12 mouse cellular contexts compared by ENCODE assay signal in the genomic region with DNA sequence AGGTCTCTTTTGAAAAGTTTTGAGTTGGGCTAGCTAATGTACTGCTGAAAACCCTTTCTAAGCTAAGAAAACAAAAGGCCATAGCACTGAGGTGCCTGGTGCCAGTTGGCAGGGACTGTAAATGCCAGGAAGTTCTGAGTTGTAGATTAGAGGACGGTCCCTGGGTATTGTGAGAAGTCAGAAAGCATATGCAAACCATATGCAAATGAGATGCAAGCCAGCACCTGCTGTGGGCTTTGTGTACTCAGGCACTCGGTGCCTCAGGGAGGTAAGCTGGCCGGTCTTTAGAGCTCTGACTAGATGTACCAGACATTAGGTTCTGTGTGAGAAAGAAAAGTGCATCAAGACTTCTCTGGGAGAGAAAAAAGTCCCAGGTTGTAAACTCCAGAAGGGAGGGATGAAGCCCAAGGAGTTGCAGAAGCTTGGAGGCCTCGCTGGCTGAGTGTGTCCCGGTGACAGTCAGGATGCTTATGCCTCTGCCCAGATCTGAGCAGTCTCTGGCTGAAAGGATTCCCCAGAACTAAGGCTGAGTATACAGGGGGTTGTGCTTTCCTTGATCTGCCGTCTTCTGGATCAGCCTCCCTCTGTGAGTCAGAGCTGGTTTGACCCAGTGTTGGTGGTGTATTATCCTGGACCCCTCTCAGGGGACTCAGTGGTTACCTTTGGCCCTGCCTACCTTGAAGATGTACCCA.
DNase-seq lines count a peak whose midpoint lies in the region; ATAC-seq and TF ChIP-seq lines count a peak whose summit lies in the region.
"Had no signal": no experiment of that assay in that cellular context is flagged by ENCODE, and none has a peak within 500 bp of the region (broad histone marks: within the 10 kb centered on the region; RNA-seq: fewer than 3 reads in every experiment).

No protein-coding gene starts in this region.

- no peaks in the 10 kb centered on the region for H3K27me3 ChIP-seq in forebrain, embryonic 12.5 days
- no peaks in the 10 kb centered on the region for H3K27me3 ChIP-seq in hindbrain, embryonic 15.5 days
- H3K27me3 ChIP-seq in midbrain, postnatal 0 days (ENCODE audit: insufficient read depth, low read length): no peaks in the 10 kb centered on the region
- H3K27me3 ChIP-seq: heart, embryonic 12.5 days; kidney, embryonic 15.5 days had no signal

- peaks cover 41% of the 10 kb centered on the region for H3K4me1 ChIP-seq in forebrain, embryonic 12.5 days
- peaks cover 24% of the 10 kb centered on the region for H3K4me1 ChIP-seq in hindbrain, embryonic 15.5 days (replicated peaks)
- H3K4me1 ChIP-seq in midbrain, postnatal 0 days (ENCODE audit: insufficient read depth, low read length): no peaks in the 10 kb centered on the region
- H3K4me1 ChIP-seq: heart, embryonic 12.5 days; kidney, embryonic 15.5 days had no signal

- peak overlapping the region; percentile 6; the same call in 1 of the 2 replicates for H3K4me2 ChIP-seq in forebrain, embryonic 12.5 days
- H3K4me2 ChIP-seq in hindbrain, embryonic 15.5 days: no peak overlapping the region
- no peak overlapping the region for H3K4me2 ChIP-seq in midbrain, postnatal 0 days (ENCODE audit: low read depth, low read length, poor library complexity, severe bottlenecking)
- H3K4me2 ChIP-seq: heart, embryonic 12.5 days; kidney, embryonic 15.5 days had no signal

- H3K4me3 ChIP-seq in forebrain, embryonic 12.5 days (replicated peaks): no peak overlapping the region
- no peak overlapping the region for H3K4me3 ChIP-seq in hindbrain, embryonic 15.5 days
- no peak overlapping the region for H3K4me3 ChIP-seq in midbrain, postnatal 0 days (ENCODE audit: low read depth, low read length)
- H3K4me3 ChIP-seq: heart, embryonic 12.5 days; kidney, embryonic 15.5 days had no signal

- no peaks in the 10 kb centered on the region for H3K9me3 ChIP-seq in forebrain, embryonic 12.5 days
- H3K9me3 ChIP-seq in hindbrain, embryonic 15.5 days: no peaks in the 10 kb centered on the region
- no peaks in the 10 kb centered on the region for H3K9me3 ChIP-seq in midbrain, postnatal 0 days (ENCODE audit: low read length)
- H3K9me3 ChIP-seq: heart, embryonic 12.5 days; kidney, embryonic 15.5 days had no signal

- H3K36me3 ChIP-seq in forebrain, embryonic 12.5 days (replicated peaks): no peaks in the 10 kb centered on the region
- H3K36me3 ChIP-seq in hindbrain, embryonic 15.5 days: no peaks in the 10 kb centered on the region
- H3K36me3 ChIP-seq in midbrain, postnatal 0 days (ENCODE audit: insufficient read depth, low read length): no peaks in the 10 kb centered on the region
- H3K36me3 ChIP-seq: heart, embryonic 12.5 days; kidney, embryonic 15.5 days had no signal

- peak overlapping the region; percentile 89 for H3K27ac ChIP-seq in forebrain, embryonic 12.5 days
- peak overlapping the region; percentile 55 for H3K27ac ChIP-seq in hindbrain, embryonic 15.5 days (replicated peaks)
- H3K27ac ChIP-seq in midbrain, postnatal 0 days (ENCODE audit: low read depth, low read length): no peak overlapping the region
- H3K27ac ChIP-seq: kidney, embryonic 15.5 days had no signal

- peak; percentile 75; the same call in 1 of the 2 replicates for ATAC-seq in forebrain, embryonic 12.5 days (ENCODE audit: low FRiP score)
- ATAC-seq in hindbrain, embryonic 15.5 days (ENCODE audit: low FRiP score, low read depth): 0 out of 2 replicates have a peak, but pooled peaks have one; percentile 42
- no peak for ATAC-seq in midbrain, postnatal 0 days (ENCODE audit: low FRiP score)
- no peak for ATAC-seq in inflammation-experienced regulatory T-cells, adult 6 months

- WGBS in forebrain, embryonic 12.5 days: 16% methylated on average over 6 of the region's 6 CpGs
- 15% methylated on average over 6 of the region's 6 CpGs for WGBS in hindbrain, embryonic 15.5 days
- WGBS in midbrain, postnatal 0 days: 15% methylated on average over 6 of the region's 6 CpGs

- TF ChIP-seq CTCF in midbrain, postnatal 0 days (IDR thresholded peaks at IDR 0.05): no peak

- DNase-seq in R1 (ENCODE audit: low read depth, low spot score): peak; percentile 58
- DNase-seq in midbrain, postnatal 0 days (ENCODE audit: low spot score): peak; percentile 39
- no peak for DNase-seq in thymus, postnatal 0 days (ENCODE audit: low spot score)
- DNase-seq in kidney, adult 11 months: no peak
- DNase-seq: cerebellum, adult 11-12 months; gastrocnemius, postnatal 36 days; layer of hippocampus, adult 9-11 months had no signal

- H3K9ac ChIP-seq in forebrain, embryonic 12.5 days: no peak overlapping the region
- H3K9ac ChIP-seq in hindbrain, embryonic 15.5 days: no peak overlapping the region
- H3K9ac ChIP-seq in midbrain, postnatal 0 days (replicated peaks; ENCODE audit: low read length, poor library complexity, severe bottlenecking): no peak overlapping the region
- H3K9ac ChIP-seq: heart, embryonic 12.5 days; kidney, embryonic 15.5 days had no signal

Comparison
In these comparisons a context has a peak if more than half of its experiments do, and no peak if none do; other contexts are left out.
1. DNase-seq: peak in R1 (single experiment) and midbrain, postnatal 0 days (single experiment); none in thymus, postnatal 0 days (single experiment) and kidney, adult 11 months (single experiment).
2. ATAC-seq: peak in forebrain, embryonic 12.5 days (single experiment) and hindbrain, embryonic 15.5 days (single experiment); none in midbrain, postnatal 0 days (single experiment) and inflammation-experienced regulatory T-cells, adult 6 months (single experiment).